In genomic region chr6:34353658-34354353, GRCm38 (mm10) we compare ENCODE assay signal across 8 mouse cellular contexts. TPM values are rescaled to one million over a fixed set of nuclear protein-coding genes. Genes with fewer than 3 reads are reported as not detected.
A peak's percentile ranks its signal among the peaks of the same experiment; 100 is the strongest.
DNase-seq lines count a peak whose midpoint lies in the region; ATAC-seq and TF ChIP-seq lines count a peak whose summit lies in the region.

TSS of gene Akr1b8 (plus strand) at chr6:34354119.

- H3K4me1 ChIP-seq in testis, adult 2 months (ENCODE audit: control insufficient read depth, insufficient read depth, low read length): no peaks in the 10 kb centered on the region
- peaks cover 3% of the 10 kb centered on the region; the same call in 1 of the 2 replicates for H3K4me1 ChIP-seq in heart, embryonic 16.5 days (ENCODE audit: control insufficient read depth, insufficient read depth, low read length)
- H3K4me1 ChIP-seq in liver, embryonic 13.5 days (replicated peaks): peaks cover 11% of the 10 kb centered on the region
- H3K4me1 ChIP-seq in stomach, postnatal 0 days (replicated peaks; ENCODE audit: control insufficient read depth, insufficient read depth): no peaks in the 10 kb centered on the region

- no peaks in the 10 kb centered on the region for H3K36me3 ChIP-seq in testis, adult 2 months (ENCODE audit: control insufficient read depth, insufficient read depth, low read length)
- H3K36me3 ChIP-seq in heart, embryonic 16.5 days (ENCODE audit: control insufficient read depth, insufficient read depth): no peaks in the 10 kb centered on the region
- H3K36me3 ChIP-seq in liver, embryonic 13.5 days: no peaks in the 10 kb centered on the region
- no peaks in the 10 kb centered on the region for H3K36me3 ChIP-seq in stomach, postnatal 0 days (ENCODE audit: control insufficient read depth, insufficient read depth, low read length)

- ATAC-seq in heart, embryonic 16.5 days (replicated peaks; ENCODE audit: extremely low read depth, insufficient read depth, low FRiP score): peak; percentile 32; the same call in 1 of the 2 replicates
- ATAC-seq in liver, embryonic 13.5 days (ENCODE audit: low read depth): no peak
- ATAC-seq in stomach, postnatal 0 days (ENCODE audit: low FRiP score, low TSS enrichment): peak; percentile 47; the same call in 1 of the 2 replicates

- peak within 1 kb of the TSS; percentile 62 for H3K4me3 ChIP-seq in testis, adult 2 months (ENCODE audit: control insufficient read depth, low read depth, low read length)
- H3K4me3 ChIP-seq in heart, embryonic 16.5 days (ENCODE audit: low read length): peak within 1 kb of the TSS; percentile 37
- peak within 1 kb of the TSS; percentile 27 for H3K4me3 ChIP-seq in liver, embryonic 13.5 days (replicated peaks)
- 0 out of 2 replicates have a peak within 1 kb of the TSS, but pooled peaks have one; percentile 12 for H3K4me3 ChIP-seq in stomach, postnatal 0 days (ENCODE audit: low read depth, low read length)

- H3K9ac ChIP-seq in heart, embryonic 16.5 days (ENCODE audit: low read length): no peak within 1 kb of the TSS
- H3K9ac ChIP-seq in liver, embryonic 13.5 days: no peak within 1 kb of the TSS
- no peak within 1 kb of the TSS for H3K9ac ChIP-seq in stomach, postnatal 0 days (ENCODE audit: low read length)

- H3K27ac ChIP-seq in testis, adult 2 months (ENCODE audit: control insufficient read depth, insufficient read depth, low read depth, low read length): peak within 1 kb of the TSS; percentile 68
- H3K27ac ChIP-seq in heart, embryonic 16.5 days (ENCODE audit: low read length): 0 out of 2 replicates have a peak within 1 kb of the TSS, but pooled peaks have one; percentile 2
- no peak within 1 kb of the TSS; the same call in 1 of the 2 replicates for H3K27ac ChIP-seq in liver, embryonic 13.5 days
- peak within 1 kb of the TSS; percentile 20; the same call in 1 of the 2 replicates for H3K27ac ChIP-seq in stomach, postnatal 0 days (replicated peaks)

- no peak for TF ChIP-seq CTCF in testis, adult 2 months (IDR thresholded peaks at IDR 0.05; ENCODE audit: control insufficient read depth, insufficient read depth, insufficient replicate concordance, low read depth, low read length)
- no peak for TF ChIP-seq CTCF in stomach, postnatal 0 days (IDR thresholded peaks at IDR 0.05; ENCODE audit: low read depth)

- H3K9me3 ChIP-seq in heart, embryonic 16.5 days (replicated peaks; ENCODE audit: control insufficient read depth, low read length): no peaks in the 10 kb centered on the region
- H3K9me3 ChIP-seq in liver, embryonic 13.5 days (replicated peaks): no peaks in the 10 kb centered on the region
- no peaks in the 10 kb centered on the region for H3K9me3 ChIP-seq in stomach, postnatal 0 days (ENCODE audit: control insufficient read depth, low read length)

- TF ChIP-seq EP300 in stomach, postnatal 0 days (optimal IDR thresholded peaks at IDR 0.05): no peak

- DNase-seq in testis, postnatal 14 days (ENCODE audit: low spot score): no peak
- peak; percentile 81 to 84 for DNase-seq in cerebellum, postnatal 25 days
- DNase-seq in liver, embryonic 13.5 days: no peak
- DNase-seq in stomach, postnatal 0 days (ENCODE audit: low spot score): peak; percentile 73
- DNase-seq in natural killer cell, adult 2 months (ENCODE audit: low spot score in 2 of 2): no peak
- DNase-seq in spleen, adult 18-20 months: no peak

- 10% methylated on average over 16 of the region's 16 CpGs for WGBS in heart, embryonic 16.5 days
- WGBS in liver, embryonic 13.5 days (ENCODE audit: insufficient replicate concordance): 20% methylated on average over 16 of the region's 16 CpGs
- WGBS in stomach, postnatal 0 days: 12% methylated on average over 16 of the region's 16 CpGs

- H3K27me3 ChIP-seq in testis, adult 2 months (ENCODE audit: control insufficient read depth, insufficient read depth, low read length): no peaks in the 10 kb centered on the region
- H3K27me3 ChIP-seq in heart, embryonic 16.5 days (ENCODE audit: control insufficient read depth, insufficient read depth, low read length): no peaks in the 10 kb centered on the region
- no peaks in the 10 kb centered on the region for H3K27me3 ChIP-seq in liver, embryonic 13.5 days
- H3K27me3 ChIP-seq in stomach, postnatal 0 days (ENCODE audit: control insufficient read depth, insufficient read depth, low read length): no peaks in the 10 kb centered on the region

- peak; percentile 33; the same call in 1 of the 2 replicates for TF ChIP-seq POLR2A in testis, adult 2 months (IDR thresholded peaks at IDR 0.05; ENCODE audit: control insufficient read depth, low read depth, low read length)

- H3K4me2 ChIP-seq in heart, embryonic 16.5 days (ENCODE audit: low read depth, low read length): peak within 1 kb of the TSS; percentile 63
- H3K4me2 ChIP-seq in liver, embryonic 13.5 days: peak within 1 kb of the TSS; percentile 49
- peak within 1 kb of the TSS; percentile 42; the same call in 1 of the 2 replicates for H3K4me2 ChIP-seq in stomach, postnatal 0 days (replicated peaks; ENCODE audit: low read depth)

RNA-seq across cellular contexts. Expression of gene Akr1b8, which starts in this region (rescaled TPM):
- polyA plus RNA-seq in testis, adult 2 months (2012; rRNA removed): 26.1 and 29.6 TPM in 2 replicates
- polyA plus RNA-seq in heart, embryonic 16.5 days (2015; fragmentation: Nextera tagmentation; extraction: Ambion mirVana): 7.0 and 7.2 TPM in 2 replicates
- polyA plus RNA-seq in liver, embryonic 13.5 days (2015; fragmentation: Nextera tagmentation; extraction: Ambion mirVana): 7.2 and 7.6 TPM in 2 replicates
- 96.1 and 112 TPM in 2 replicates for polyA plus RNA-seq in stomach, postnatal 0 days (2015; fragmentation: Nextera tagmentation; extraction: Ambion mirVana)

Comparison
In these comparisons a context has a peak if more than half of its experiments do, and no peak if none do; other contexts are left out.
1. H3K4me3 ChIP-seq: peak in every context shown above with its lines; median percentile 62 in testis, adult 2 months; 37 in heart, embryonic 16.5 days; 27 in liver, embryonic 13.5 days; 12 in stomach, postnatal 0 days.
2. DNase-seq: peak in cerebellum, postnatal 25 days (2 of 2) and stomach, postnatal 0 days (single experiment); none in testis, postnatal 14 days (single experiment), liver, embryonic 13.5 days (single experiment), natural killer cell, adult 2 months (0 of 2) and spleen, adult 18-20 months (0 of 2).
3. Peak in every context shown above with its lines, with median percentiles within 50 percentile points of each other: H3K4me2 ChIP-seq.